Comparison of ENCODE assay signal across 8 mouse cellular contexts in genomic region chr3:22074591-22075294, GRCm38 (mm10). TPM values are rescaled to one million over a fixed set of nuclear protein-coding genes. Genes with fewer than 3 reads are reported as not detected.
DNase-seq lines count a peak whose midpoint lies in the region; ATAC-seq lines count a peak whose summit lies in the region.

No protein-coding gene starts in this region.

- no peaks in the 10 kb centered on the region for H3K36me3 ChIP-seq in hindbrain, embryonic 16.5 days (ENCODE audit: control insufficient read depth, insufficient read depth, low read length)
- peaks cover 7% of the 10 kb centered on the region; the same call in 1 of the 2 replicates for H3K36me3 ChIP-seq in liver, embryonic 12.5 days

- 16% methylated on average over 11 of the region's 11 CpGs for WGBS in hindbrain, embryonic 16.5 days
- 24% methylated on average over 11 of the region's 11 CpGs for WGBS in liver, embryonic 12.5 days (ENCODE audit: insufficient replicate concordance)

- no peaks in the 10 kb centered on the region for H3K27me3 ChIP-seq in hindbrain, embryonic 16.5 days (replicated peaks; ENCODE audit: control insufficient read depth, insufficient read depth, low read length)
- no peaks in the 10 kb centered on the region; the same call in 1 of the 2 replicates for H3K27me3 ChIP-seq in liver, embryonic 12.5 days (replicated peaks)

- peaks cover 28% of the 10 kb centered on the region for H3K4me1 ChIP-seq in hindbrain, embryonic 16.5 days (ENCODE audit: control insufficient read depth, insufficient read depth, low read depth, low read length)
- peaks cover 43% of the 10 kb centered on the region for H3K4me1 ChIP-seq in liver, embryonic 12.5 days

- H3K4me3 ChIP-seq in hindbrain, embryonic 16.5 days (ENCODE audit: low read length), result peak overlapping the region; percentile 92
- H3K4me3 ChIP-seq in liver, embryonic 12.5 days, result peak overlapping the region; percentile 97

- DNase-seq in 416B (ENCODE audit: low read depth) (peak; percentile 84), MN1 (ENCODE audit: low spot score) (peak; percentile 14)
- peak; percentile 95 for DNase-seq in fat pad, adult 2 months (ENCODE audit: extremely low read depth, low read depth, low spot score)
- peak; percentile 56 for DNase-seq in naive thymus-derived CD4-positive, alpha-beta T cell, adult 2 months (ENCODE audit: low read depth)
- no peak for DNase-seq in frontal cortex, postnatal 10 days (ENCODE audit: low spot score in 2 of 2)

- no peak overlapping the region for H3K27ac ChIP-seq in hindbrain, embryonic 16.5 days (ENCODE audit: low read depth, low read length)
- no peak overlapping the region; the same call in 1 of the 2 replicates for H3K27ac ChIP-seq in liver, embryonic 12.5 days

- no peak for ATAC-seq in hindbrain, embryonic 16.5 days
- ATAC-seq in liver, embryonic 12.5 days, result peak; percentile 62
- no peak; the same call in 1 of the 2 replicates for ATAC-seq in monocyte, adult 5-6 weeks (replicated peaks; ENCODE audit: insufficient number of reproducible peaks, low FRiP score, low TSS enrichment, poor library complexity, severe bottlenecking)

- peak overlapping the region; percentile 18; the same call in 1 of the 2 replicates for H3K9ac ChIP-seq in hindbrain, embryonic 16.5 days (ENCODE audit: low read depth, low read length)
- H3K9ac ChIP-seq in liver, embryonic 12.5 days, result 0 out of 2 replicates have a peak overlapping the region, but pooled peaks have one; percentile 94

- no peaks in the 10 kb centered on the region for H3K9me3 ChIP-seq in hindbrain, embryonic 16.5 days (ENCODE audit: control insufficient read depth, low read length)
- H3K9me3 ChIP-seq in liver, embryonic 12.5 days (replicated peaks), result no peaks in the 10 kb centered on the region

- peak overlapping the region; percentile 57 for H3K4me2 ChIP-seq in hindbrain, embryonic 16.5 days (ENCODE audit: low read length)
- H3K4me2 ChIP-seq in liver, embryonic 12.5 days, result peak overlapping the region; percentile 98

RNA-seq across cellular contexts. Expression of gene Tbl1xr1, which starts 1.7 kb away (rescaled TPM):
- polyA plus RNA-seq in hindbrain, embryonic 16.5 days (2015; fragmentation: Nextera tagmentation; extraction: Ambion mirVana), result 10.2 and 13.1 TPM in 2 replicates
- 12.0 and 12.2 TPM in 2 replicates for polyA plus RNA-seq in liver, embryonic 12.5 days (2016; fragmentation: Nextera tagmentation; extraction: Ambion mirVana)
- 83.4 to 96.7 TPM (median 89.1 TPM) in 3 replicates for total RNA-seq in monocyte, adult 5-6 weeks (2017)

Comparison
In these comparisons a context has a peak if more than half of its experiments do, and no peak if none do; other contexts are left out.
1. DNase-seq: peak in 416B (single experiment), MN1 (single experiment), fat pad, adult 2 months (single experiment) and naive thymus-derived CD4-positive, alpha-beta T cell, adult 2 months (single experiment); none in frontal cortex, postnatal 10 days (0 of 2).